Mouse (Mus musculus) megakaryocyte-erythroid progenitor cell, adult 5-6 weeks (primary cell): ENCODE results near the gene Cryba1. TPM values are rescaled to one million over a fixed set of nuclear protein-coding genes. Genes with fewer than 3 reads are reported as not detected.

Source experiments
- ATAC-seq: replicated peaks from 2 replicates; pipeline ENCODE4 v1.8.0; 2016; ENCODE audit warnings: mild to moderate bottlenecking, inconsistent platforms; ENCODE audit not compliant: severe bottlenecking, poor library complexity, low FRiP score, low TSS enrichment
- total RNA-seq, 2 experiments: library from RNA; stranded (forward) in 1 of 2; stranded (reverse) in 1 of 2; fragments of 200-1000, 215-1000 nt in 1 of 2; fragments of >200 nt in 1 of 2; fragmentation: Nextera tagmentation in 1 of 2; gene quantifications; 2 replicates each; pipeline ENCODE4 v1.2.3; 2014 to 2017

Gene Cryba1
- total RNA-seq, 2 experiments from 2014 or later: not detected

DNA sequence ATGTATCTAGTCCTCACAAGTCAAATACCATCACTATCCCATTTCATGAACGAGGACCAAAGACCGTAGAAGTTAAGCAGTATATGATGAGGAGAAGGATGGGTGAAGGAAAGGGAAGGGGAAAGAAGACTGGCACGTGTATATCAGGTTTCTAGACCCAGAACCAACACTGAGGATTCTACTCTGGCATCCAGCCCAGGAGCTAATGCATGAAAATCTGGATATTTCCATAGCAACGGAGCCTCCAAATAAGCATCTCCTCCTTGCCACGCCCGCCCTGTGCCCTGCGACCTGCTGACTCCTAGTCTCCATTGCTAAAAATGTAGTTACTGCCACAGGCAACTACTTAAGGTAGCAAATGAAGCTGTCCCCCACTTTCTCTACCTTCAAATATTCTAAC, 317 bp downstream of the Cryba1 start:
- no peak for ATAC-seq

DNA sequence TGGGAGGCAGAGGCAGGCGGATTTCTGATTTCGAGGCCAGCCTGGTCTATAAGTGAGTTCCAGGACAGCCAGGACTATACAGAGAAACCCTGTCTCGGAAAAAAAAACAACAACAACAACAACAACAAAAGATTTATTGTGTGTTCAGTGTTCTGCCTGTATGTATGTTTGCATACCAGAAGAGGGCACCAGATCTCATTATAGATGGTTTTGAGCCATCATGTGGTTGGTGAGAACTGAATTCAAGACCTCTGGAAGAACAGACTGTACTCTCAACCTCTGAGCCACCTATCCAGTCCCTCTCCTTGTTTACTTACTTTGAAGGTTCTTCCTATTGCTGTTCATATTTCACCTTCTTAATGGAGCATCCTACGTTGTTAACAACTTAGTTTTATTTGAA, 3.7 kb downstream of the Cryba1 start:
- no peak for ATAC-seq

- ATAC-seq: no peak
These were observed 6.0 kb downstream of the Cryba1 start for GRCm38 (mm10) chr11:77719055-77719454.

DNA sequence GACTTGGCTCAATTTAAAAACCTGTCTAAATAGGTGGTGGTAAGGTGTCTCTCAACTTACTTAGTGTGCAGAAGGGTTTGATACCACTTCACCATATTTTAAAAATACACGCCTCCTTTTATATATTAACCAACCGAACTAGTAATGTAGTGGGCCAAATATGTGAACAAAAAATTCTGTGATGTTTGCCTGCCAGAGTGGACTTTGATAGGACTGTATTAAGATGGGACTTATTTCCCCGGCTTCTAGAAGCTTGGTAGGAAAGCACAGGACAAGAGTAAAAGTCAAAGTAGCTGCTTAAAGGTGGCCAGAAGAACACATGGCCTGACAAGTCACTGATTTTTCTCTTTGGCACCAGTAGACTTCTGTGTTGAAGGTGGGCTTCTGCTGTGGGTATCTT, 11.3 kb downstream of the Cryba1 start:
- no peak for ATAC-seq

- ATAC-seq: no peak
These were observed 16.0 kb downstream of the Cryba1 start for GRCm38 (mm10) chr11:77709039-77709438.

- no peak for ATAC-seq
These were observed 19.2 kb downstream of the Cryba1 start for GRCm38 (mm10) chr11:77705920-77706319.

GRCm38 (mm10) chr11:77697232-77697631, 27.9 kb downstream of the Cryba1 start:
- no peak for ATAC-seq

DNA sequence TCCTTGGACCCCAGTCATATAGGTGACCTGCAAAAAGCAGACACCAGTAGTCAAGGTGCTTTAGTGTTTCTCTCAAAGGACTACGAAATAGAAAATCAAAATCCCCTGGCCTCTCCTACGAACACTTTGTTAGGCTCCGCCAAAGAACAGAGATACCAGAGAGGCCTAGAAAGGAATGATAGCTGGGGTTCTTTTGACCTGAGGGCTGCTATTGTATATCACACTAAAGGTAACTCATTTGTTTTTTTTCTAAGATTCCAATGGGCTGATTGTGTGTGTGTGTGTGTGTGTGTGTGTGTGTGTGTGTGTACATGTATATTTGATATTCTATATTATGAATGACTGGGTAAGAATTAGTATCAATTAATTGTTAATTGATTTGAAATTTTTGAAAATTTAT, 32.1 kb downstream of the Cryba1 start:
- no peak for ATAC-seq

GRCm38 (mm10) chr11:77687541-77688131, 37.4 kb downstream of the Cryba1 start:
- no peak for ATAC-seq

DNA sequence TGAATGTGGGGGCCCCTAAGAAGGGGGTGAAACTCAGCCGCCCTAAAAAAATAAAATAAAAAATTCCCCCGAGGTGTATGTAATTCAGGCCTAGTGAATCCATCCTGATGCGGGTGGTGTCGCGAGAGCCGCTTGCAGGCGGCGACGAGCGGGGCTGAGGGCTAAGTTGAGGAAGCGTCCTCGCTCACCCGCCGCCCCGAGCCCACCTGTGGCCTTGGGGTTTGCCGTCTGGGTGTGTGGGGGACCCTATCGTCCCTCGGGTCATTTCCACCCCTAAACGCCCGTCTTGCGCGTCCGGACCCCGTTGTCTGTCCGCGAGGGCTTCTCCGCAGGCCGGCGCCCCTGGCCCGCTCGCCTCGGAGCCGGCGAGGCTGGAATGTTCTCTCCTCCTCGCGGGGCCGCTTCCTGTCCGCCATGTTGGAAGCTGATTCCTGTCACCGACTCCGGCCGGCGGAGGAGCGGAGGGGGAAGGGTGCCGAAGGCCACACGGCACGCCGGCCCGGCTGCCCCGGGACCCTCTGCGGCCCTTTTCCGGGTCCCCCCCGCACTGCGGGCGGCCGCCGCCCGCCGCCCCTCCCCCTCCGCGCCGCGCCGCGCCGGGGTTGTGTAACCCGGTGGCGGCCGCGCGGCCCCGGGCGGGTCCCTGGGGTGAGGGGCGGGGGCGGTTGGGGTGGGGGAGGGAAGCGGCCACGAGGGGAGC, 38.1 kb downstream of the Cryba1 start:
- ATAC-seq: no peak

- no peak for ATAC-seq
These were observed 38.7 kb downstream of the Cryba1 start for GRCm38 (mm10) chr11:77686346-77686840.

GRCm38 (mm10) chr11:77685383-77686265, 39.5 kb downstream of the Cryba1 start, which contains the start of gene Nufip2:
Gene Nufip2 (plus strand): TSS chr11:77686155.
- peak; percentile 99 for ATAC-seq

GRCm38 (mm10) chr11:77684896-77685295, 40.2 kb downstream of the Cryba1 start:
- no peak for ATAC-seq

- no peak for ATAC-seq
These were observed 45.1 kb downstream of the Cryba1 start for GRCm38 (mm10) chr11:77680018-77680417.

DNA sequence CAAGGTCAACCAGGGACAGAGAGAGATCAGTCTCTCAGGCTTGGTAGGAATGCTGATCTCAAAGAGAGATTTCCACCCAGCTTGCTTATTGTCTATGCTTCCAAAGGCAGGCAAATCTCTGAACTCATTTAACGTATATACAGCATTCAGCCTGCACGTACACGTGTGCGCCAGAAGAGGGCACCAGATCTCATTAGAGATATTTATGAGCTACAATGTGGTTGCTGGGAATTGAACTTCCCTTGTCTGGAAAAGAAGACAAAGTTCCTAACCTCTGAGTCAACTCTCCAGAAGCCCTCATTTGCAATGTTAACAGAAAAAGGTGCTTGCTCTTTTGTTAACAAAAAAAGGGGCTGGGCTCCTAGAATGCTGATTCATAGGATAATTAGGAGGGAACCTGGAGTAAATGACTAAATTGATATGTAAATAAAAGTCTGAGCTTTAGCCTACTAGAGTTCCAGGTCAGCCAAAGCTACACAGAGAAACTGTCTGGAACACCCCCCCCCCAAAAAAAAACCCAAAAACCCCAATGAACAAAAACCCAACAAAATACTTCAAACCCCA, 51.6 kb downstream of the Cryba1 start:
- ATAC-seq: 0 out of 2 replicates have a peak, but pooled peaks have one; percentile 41

DNA sequence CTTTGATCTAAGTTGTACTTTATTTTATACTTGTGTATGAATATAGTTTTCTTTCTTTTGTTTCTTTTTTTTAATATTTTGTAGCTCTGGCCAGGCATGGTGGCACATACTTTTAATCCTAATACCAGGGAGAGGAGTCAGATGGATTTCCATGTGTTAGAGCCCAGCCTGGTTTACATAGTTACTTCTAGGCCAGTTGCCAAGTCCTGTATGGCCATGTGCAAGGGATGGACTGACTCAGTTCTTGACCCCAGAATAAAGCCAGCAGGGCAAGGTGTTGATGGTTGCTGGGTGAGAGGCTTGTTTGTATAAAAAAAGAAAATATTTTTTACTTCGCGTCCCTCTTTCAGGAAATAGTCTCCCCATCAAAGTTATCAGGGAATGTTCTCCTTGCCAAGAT, 52.3 kb downstream of the Cryba1 start:
- no peak for ATAC-seq
